Mouse (Mus musculus) forebrain, embryonic 10.5 days (tissue): ENCODE measurements around the gene Mttp. TPM values are rescaled to one million over a fixed set of nuclear protein-coding genes. Genes with fewer than 3 reads are reported as not detected.

Experiments used
- DNase-seq: peaks from one replicate; pipeline ENCODE4 v3.0.0-alpha.2; 2017; ENCODE audit warnings: low spot score; ENCODE audit errors: extremely low spot score
- H3K27ac ChIP-seq: fragments of 300-500 bp; sonication (generic); 2 replicates; pipeline ENCODE4 v1.5.1; 2016; ENCODE audit warnings: mild to moderate bottlenecking
- H3K27me3 ChIP-seq: fragments of 300-500 bp; sonication (generic); 2 replicates; pipeline ENCODE4 v1.6.1; 2016; ENCODE audit warnings: mild to moderate bottlenecking; ENCODE audit not compliant: poor library complexity, severe bottlenecking
- H3K36me3 ChIP-seq: fragments of 300-500 bp; sonication (generic); replicated peaks from 2 replicates; pipeline ENCODE4 v1.6.1; 2016; ENCODE audit warnings: mild to moderate bottlenecking, moderate library complexity
- H3K4me1 ChIP-seq: fragments of 300-500 bp; sonication (generic); 2 replicates; pipeline ENCODE4 v1.6.1; 2016
- H3K4me3 ChIP-seq: fragments of 300-500 bp; sonication (generic); 2 replicates; pipeline ENCODE4 v1.5.1; 2016; ENCODE audit warnings: mild to moderate bottlenecking, moderate library complexity
- H3K9me3 ChIP-seq: fragments of 300-500 bp; sonication (generic); 2 replicates; pipeline ENCODE4 v1.6.1; 2016; ENCODE audit warnings: mild to moderate bottlenecking, moderate library complexity
- WGBS: fragments of 180-500 bp; shearing (Covaris S2); methylation state at CpG from one replicate; pipeline ENCODE4 v1.1.7; 2016; 5-methylcytosine and 5-hydroxymethylcytosine counted together
- polyA plus RNA-seq: library from polyadenylated mRNA; unstranded; fragments of >200 nt; fragmentation: Nextera tagmentation; extraction: Ambion mirVana; gene quantifications from 2 replicates; pipeline ENCODE4 v1.2.1, GENCODE M21; 2016

The Mttp gene
- polyA plus RNA-seq, 1 experiment from 2014 or later, result 11.4 TPM

DNA sequence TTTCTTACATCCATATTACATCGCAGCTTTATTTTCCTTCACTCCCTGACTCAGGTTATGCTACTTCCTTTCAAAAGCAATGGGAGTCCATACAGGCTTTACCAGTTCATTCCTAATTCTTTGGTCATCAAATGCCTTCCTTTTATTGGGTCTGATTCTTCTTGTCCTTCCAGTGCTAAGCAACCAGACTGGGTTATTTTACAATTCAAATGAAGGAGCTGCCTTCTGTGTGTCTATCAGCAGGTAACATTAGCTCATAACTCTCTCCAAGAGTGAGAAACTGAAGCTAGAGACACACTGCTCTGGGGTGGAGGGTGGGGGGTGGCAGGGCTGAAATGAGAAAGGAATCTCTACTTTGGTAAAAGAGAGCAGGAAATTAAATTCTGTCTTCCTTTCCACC is 14.1 kb downstream of the Mttp start:
- WGBS, result 73% methylated on average over 1 of the region's 1 CpGs

DNA sequence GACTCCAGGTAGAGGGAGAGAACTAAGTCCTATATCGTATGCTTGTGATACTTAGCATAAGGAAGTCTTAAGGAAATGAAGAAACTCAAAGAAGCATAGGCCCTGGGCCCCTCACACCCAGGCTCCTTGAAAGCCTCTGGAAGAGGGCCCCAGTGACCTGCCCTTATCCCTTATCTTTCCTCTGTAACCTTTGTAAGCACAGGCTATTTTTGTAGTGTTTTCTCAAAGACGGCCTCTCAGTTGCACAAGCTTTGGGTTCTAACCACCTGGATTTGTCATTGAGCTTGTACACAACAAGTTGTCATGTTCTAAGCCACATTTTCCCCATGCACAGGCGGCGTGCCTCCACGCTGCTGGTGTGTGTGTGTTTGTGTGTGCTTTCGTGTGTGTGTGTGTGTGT is 15.7 kb downstream of the Mttp start:
- H3K4me1 ChIP-seq, result peaks cover 17% of the 10 kb centered on the region
- WGBS, result 91% methylated on average over 6 of the region's 6 CpGs
- no peak overlapping the region for H3K27ac ChIP-seq
- H3K9me3 ChIP-seq, result no peaks in the 10 kb centered on the region
- no peaks in the 10 kb centered on the region for H3K36me3 ChIP-seq
- H3K27me3 ChIP-seq, result no peaks in the 10 kb centered on the region
- no peak overlapping the region for H3K4me3 ChIP-seq
- DNase-seq, result no peak

More for the DNA sequence above, 14.1 kb downstream of the Mttp start:
- no peaks in the 10 kb centered on the region for H3K27me3 ChIP-seq
- peaks cover 10% of the 10 kb centered on the region; the same call in 1 of the 2 replicates for H3K4me1 ChIP-seq
- no peaks in the 10 kb centered on the region for H3K36me3 ChIP-seq
- no peak for DNase-seq
- H3K9me3 ChIP-seq, result no peaks in the 10 kb centered on the region
- H3K4me3 ChIP-seq, result no peak overlapping the region
- peak overlapping the region; percentile 40; the same call in 1 of the 2 replicates for H3K27ac ChIP-seq

- no peak overlapping the region for H3K4me3 ChIP-seq
- H3K27ac ChIP-seq, result no peak overlapping the region
- H3K4me1 ChIP-seq, result peaks cover 7% of the 10 kb centered on the region
- no peaks in the 10 kb centered on the region for H3K27me3 ChIP-seq
- 91% methylated on average over 10 of the region's 10 CpGs for WGBS
- no peak for DNase-seq
- no peaks in the 10 kb centered on the region for H3K36me3 ChIP-seq
- H3K9me3 ChIP-seq, result no peaks in the 10 kb centered on the region
Observed at GRCm38 (mm10) chr3:138123842-138124241, 20.9 kb downstream of the Mttp start.

DNA sequence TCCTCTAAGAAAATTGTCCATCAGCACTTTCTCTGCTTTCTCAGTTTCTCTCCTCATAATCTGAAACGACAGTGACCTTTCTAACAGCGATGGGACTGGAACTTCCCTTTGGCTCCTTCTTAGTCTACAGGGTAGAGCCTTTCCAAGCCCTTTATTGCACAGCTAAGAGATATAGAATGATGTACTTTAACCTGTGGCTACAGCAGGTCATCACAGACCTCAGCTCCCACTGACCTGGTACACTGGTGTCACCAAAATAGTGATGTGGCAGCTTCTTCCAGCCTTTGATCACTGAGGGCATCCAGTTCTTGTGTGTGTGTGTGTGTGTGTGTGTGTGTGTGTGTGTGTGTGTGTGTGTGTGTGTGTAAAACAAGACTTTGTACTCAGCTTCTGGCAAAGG is 23.3 kb downstream of the Mttp start:
- H3K9me3 ChIP-seq, result no peaks in the 10 kb centered on the region
- H3K27ac ChIP-seq, result no peak overlapping the region
- no peaks in the 10 kb centered on the region for H3K27me3 ChIP-seq
- H3K4me3 ChIP-seq, result no peak overlapping the region
- H3K4me1 ChIP-seq, result peaks cover 7% of the 10 kb centered on the region
- DNase-seq, result peak; percentile 8
- no peaks in the 10 kb centered on the region for H3K36me3 ChIP-seq
- 94% methylated on average over 2 of the region's 2 CpGs for whole genome bisulfite sequencing

DNA sequence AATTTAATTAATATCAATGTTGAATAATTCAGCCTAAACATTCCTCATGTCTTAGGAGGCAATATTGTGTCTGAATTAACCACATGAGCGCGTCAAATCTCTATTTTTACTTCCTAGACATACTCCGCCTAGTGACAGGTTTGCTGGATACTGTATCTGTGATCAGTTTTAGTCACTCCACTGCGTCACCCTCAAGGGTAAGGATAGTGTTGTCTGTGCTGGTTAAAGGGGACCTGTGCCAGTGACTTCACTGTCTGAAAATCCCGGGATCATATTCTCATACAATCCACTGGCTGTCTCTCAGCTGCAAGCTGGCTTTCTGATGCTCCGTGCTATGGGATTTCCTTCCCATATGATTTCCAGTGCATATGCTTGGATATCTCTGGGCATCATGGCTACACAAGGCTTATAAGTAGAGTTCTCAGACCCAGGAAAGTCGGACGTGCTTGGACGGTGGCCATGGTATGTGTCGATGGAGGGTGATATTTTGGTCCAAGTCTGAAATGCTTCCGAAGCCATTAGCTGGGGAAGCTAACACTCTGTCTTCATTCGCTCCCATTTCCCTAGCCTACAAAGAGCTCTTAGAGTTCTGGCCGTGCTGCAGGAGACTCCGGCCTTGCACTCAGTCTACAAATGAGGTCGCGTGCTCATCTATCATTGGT is 25.2 kb downstream of the Mttp start:
- Histone ChIP-seq H3K4me1 (no peaks in the 10 kb centered on the region), H3K27ac (no peak overlapping the region), H3K36me3 (no peaks in the 10 kb centered on the region), H3K9me3 (no peaks in the 10 kb centered on the region), H3K27me3 (no peaks in the 10 kb centered on the region), H3K4me3 (no peak overlapping the region)
- WGBS, result 96% methylated on average over 16 of the region's 16 CpGs
- peak; percentile 2 for DNase-seq

GRCm38 (mm10) chr3:138118831-138119230 is 25.9 kb downstream of the Mttp start:
- H3K4me1 ChIP-seq, result no peaks in the 10 kb centered on the region
- H3K9me3 ChIP-seq, result no peaks in the 10 kb centered on the region
- no peak for DNase-seq
- H3K27ac ChIP-seq, result no peak overlapping the region
- H3K4me3 ChIP-seq, result no peak overlapping the region
- WGBS, result 90% methylated on average over 14 of the region's 14 CpGs
- H3K36me3 ChIP-seq, result no peaks in the 10 kb centered on the region
- H3K27me3 ChIP-seq, result no peaks in the 10 kb centered on the region

DNA sequence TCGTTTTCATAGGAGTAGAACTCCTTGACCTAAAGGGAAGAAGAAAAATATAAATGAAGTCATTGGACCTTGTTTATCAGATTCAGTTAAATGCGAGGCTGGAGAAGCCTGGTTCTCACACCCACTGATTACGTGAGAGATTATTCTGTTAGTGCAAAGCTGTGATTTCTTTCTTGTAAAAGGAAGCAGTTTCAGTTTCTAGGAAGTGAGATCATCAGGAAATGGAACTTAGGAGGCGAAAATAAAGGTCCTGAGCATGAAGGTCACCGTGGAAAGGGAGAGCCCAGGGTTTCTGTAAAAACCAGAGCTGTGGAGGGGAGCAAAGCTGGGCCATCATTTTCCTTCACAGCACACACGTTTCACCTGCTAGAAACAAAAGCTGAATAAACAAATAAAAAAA is 26.4 kb downstream of the Mttp start:
- Histone ChIP-seq H3K36me3 (no peaks in the 10 kb centered on the region), H3K4me3 (no peak overlapping the region), H3K4me1 (no peaks in the 10 kb centered on the region), H3K9me3 (no peaks in the 10 kb centered on the region), H3K27me3 (no peaks in the 10 kb centered on the region), H3K27ac (no peak overlapping the region)
- 84% methylated on average over 6 of the region's 6 CpGs for WGBS
- no peak for DNase-seq

GRCm38 (mm10) chr3:138116871-138117270 is 27.9 kb downstream of the Mttp start:
- Histone ChIP-seq H3K4me1 (no peaks in the 10 kb centered on the region), H3K27ac (no peak overlapping the region), H3K27me3 (no peaks in the 10 kb centered on the region), H3K4me3 (no peak overlapping the region), H3K9me3 (no peaks in the 10 kb centered on the region), H3K36me3 (no peaks in the 10 kb centered on the region)
- 92% methylated on average over 4 of the region's 4 CpGs for WGBS
- no peak for DNase-seq

DNA sequence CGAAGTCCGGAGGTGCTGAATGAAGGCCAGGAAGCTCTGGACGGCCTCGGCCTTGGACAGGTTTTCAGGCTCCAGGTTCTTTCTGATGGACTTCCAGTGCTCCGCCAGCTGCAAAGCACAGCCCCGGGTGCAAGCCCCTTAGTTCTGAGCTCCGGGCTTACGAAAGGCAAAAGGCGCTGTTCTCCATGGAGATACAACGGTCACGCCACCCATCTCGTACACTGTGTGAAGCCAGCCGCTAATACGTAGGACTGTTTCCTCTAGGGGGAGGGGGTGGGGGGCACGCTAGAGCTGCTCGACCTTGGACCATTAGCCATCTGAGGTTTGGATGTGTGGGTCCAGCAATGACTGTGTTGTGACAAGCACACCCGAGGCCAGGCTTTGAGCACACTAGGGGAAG is 30.7 kb downstream of the Mttp start:
- H3K27ac ChIP-seq, result no peak overlapping the region
- WGBS, result 90% methylated on average over 17 of the region's 17 CpGs
- DNase-seq, result no peak
- no peaks in the 10 kb centered on the region for H3K36me3 ChIP-seq
- H3K27me3 ChIP-seq, result no peaks in the 10 kb centered on the region
- no peak overlapping the region for H3K4me3 ChIP-seq
- H3K9me3 ChIP-seq, result no peaks in the 10 kb centered on the region
- H3K4me1 ChIP-seq, result no peaks in the 10 kb centered on the region

- WGBS, result 94% methylated on average over 19 of the region's 19 CpGs
- Histone ChIP-seq H3K4me3 (no peak overlapping the region), H3K27ac (no peak overlapping the region), H3K27me3 (no peaks in the 10 kb centered on the region), H3K36me3 (no peaks in the 10 kb centered on the region), H3K4me1 (no peaks in the 10 kb centered on the region), H3K9me3 (no peaks in the 10 kb centered on the region)
- no peak for DNase-seq
Observed at GRCm38 (mm10) chr3:138110910-138111782, 33.6 kb downstream of the Mttp start.

DNA sequence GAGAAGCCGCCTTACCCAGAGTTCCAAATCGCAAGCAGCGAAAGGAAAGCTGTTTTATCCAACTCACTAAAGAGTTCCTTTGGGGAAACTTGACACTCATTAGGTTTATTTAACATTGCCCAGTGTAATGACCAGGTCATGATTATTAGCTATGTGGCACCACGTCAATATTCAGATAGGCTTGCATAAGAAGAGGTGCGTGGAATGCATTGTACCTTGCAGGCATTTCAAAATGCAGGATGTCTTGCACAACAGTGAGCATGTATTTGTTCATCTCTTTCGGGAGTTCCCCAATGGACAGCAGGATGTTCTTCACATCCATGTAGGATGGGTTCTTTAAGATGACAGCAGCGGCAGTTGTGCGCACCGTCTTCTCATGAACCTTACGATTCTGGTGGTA is 37.9 kb downstream of the Mttp start:
- no peak for DNase-seq
- Histone ChIP-seq H3K4me1 (no peaks in the 10 kb centered on the region), H3K27me3 (no peaks in the 10 kb centered on the region), H3K4me3 (no peak overlapping the region), H3K9me3 (no peaks in the 10 kb centered on the region), H3K36me3 (no peaks in the 10 kb centered on the region), H3K27ac (no peak overlapping the region)
- 96% methylated on average over 10 of the region's 10 CpGs for WGBS

GRCm38 (mm10) chr3:138105056-138105455 is 39.7 kb downstream of the Mttp start:
- no peaks in the 10 kb centered on the region for H3K27me3 ChIP-seq
- no peaks in the 10 kb centered on the region for H3K9me3 ChIP-seq
- no peak for DNase-seq
- no peaks in the 10 kb centered on the region for H3K36me3 ChIP-seq
- H3K27ac ChIP-seq, result no peak overlapping the region
- H3K4me3 ChIP-seq, result no peak overlapping the region
- no peaks in the 10 kb centered on the region for H3K4me1 ChIP-seq
- WGBS, result 79% methylated on average over 5 of the region's 5 CpGs

DNA sequence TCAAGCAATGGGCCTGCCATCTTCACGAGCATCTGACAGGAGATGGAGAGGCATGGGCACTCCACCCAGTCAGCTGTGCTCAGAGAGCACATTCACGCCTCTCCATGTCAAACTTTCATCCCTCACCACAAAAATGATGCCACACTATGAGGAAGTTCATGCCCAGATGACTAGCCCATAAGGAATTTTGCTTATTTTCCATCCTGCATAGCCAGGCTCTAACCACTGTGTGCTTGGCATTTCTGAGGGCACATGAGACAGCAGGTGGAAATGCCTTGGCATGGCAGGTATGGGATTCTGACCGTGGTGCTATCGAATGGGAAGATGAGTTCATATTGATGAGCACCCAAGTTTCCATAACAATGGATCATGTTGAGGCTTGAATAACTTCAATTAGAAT is 41.1 kb downstream of the Mttp start:
- no peak for DNase-seq
- Histone ChIP-seq H3K4me1 (no peaks in the 10 kb centered on the region), H3K4me3 (no peak overlapping the region), H3K36me3 (no peaks in the 10 kb centered on the region), H3K27ac (no peak overlapping the region), H3K27me3 (no peaks in the 10 kb centered on the region), H3K9me3 (no peaks in the 10 kb centered on the region)
- WGBS, result 93% methylated on average over 4 of the region's 4 CpGs
